Mouse (Mus musculus) intestine, postnatal 0 days (tissue): Measurements from ENCODE around the gene Ptpn9. TPM values are rescaled to one million over a fixed set of nuclear protein-coding genes. Genes with fewer than 3 reads are reported as not detected.
"Not testable (repeated sequence)": the region's sequence is repeated elsewhere in the genome, so short reads cannot be mapped to it uniquely, and the experiment has no call there.

Experiments used
- ATAC-seq: fragments of 200-750 bp; cut with Nextera tagmentation; 2 replicates; pipeline ENCODE4 v1.8.0; 2017; ENCODE audit warnings: mild to moderate bottlenecking, moderate TSS enrichment, moderate library complexity
- H3K27ac ChIP-seq: fragments of 300-500 bp; sonication (generic); 2 replicates; pipeline ENCODE4 v1.5.1; 2014; ENCODE audit warnings: mild to moderate bottlenecking, low read depth, low read length, moderate library complexity
- H3K27me3 ChIP-seq: fragments of 300-500 bp; sonication (generic); replicated peaks from 2 replicates; pipeline ENCODE4 v1.6.1; 2014; ENCODE audit warnings: low read length, mixed read lengths; ENCODE audit not compliant: control insufficient read depth, insufficient read depth
- H3K36me3 ChIP-seq: fragments of 300-500 bp; sonication (generic); 2 replicates; pipeline ENCODE4 v1.6.1; 2014; ENCODE audit warnings: mild to moderate bottlenecking, moderate library complexity; ENCODE audit not compliant: control insufficient read depth, insufficient read depth
- H3K4me1 ChIP-seq: fragments of 300-500 bp; sonication (generic); replicated peaks from 2 replicates; pipeline ENCODE4 v1.6.1; 2014; ENCODE audit warnings: antibody characterized with exemption, low read length, mixed read lengths; ENCODE audit not compliant: control insufficient read depth, insufficient read depth
- H3K4me2 ChIP-seq: fragments of 300-500 bp; sonication (generic); replicated peaks from 2 replicates; pipeline ENCODE4 v1.6.1; 2014; ENCODE audit warnings: low read depth, mild to moderate bottlenecking, moderate library complexity
- H3K4me3 ChIP-seq: fragments of 300-500 bp; sonication (generic); 2 replicates; pipeline ENCODE4 v1.5.1; 2014; ENCODE audit warnings: low read depth, low read length
- H3K9ac ChIP-seq: fragments of 300-500 bp; sonication (generic); 2 replicates; pipeline ENCODE4 v1.6.1; 2014; ENCODE audit warnings: mild to moderate bottlenecking, low read depth, low read length
- H3K9me3 ChIP-seq: fragments of 300-500 bp; sonication (generic); 2 replicates; pipeline ENCODE4 v1.6.1; 2016; ENCODE audit warnings: mixed run types; ENCODE audit not compliant: control insufficient read depth
- CTCF ChIP-seq: sonication (generic); IDR thresholded peaks from 2 replicates; pipeline ENCODE4 v1.5.1; 2016; ENCODE audit warnings: low read depth, mild to moderate bottlenecking, control low read depth, antibody characterized with exemption, moderate library complexity
- WGBS: fragments of 180-500 bp; shearing (Covaris S2); extraction: QIAGEN DNeasy Blood & Tissue Kit; methylation state at CpG from one replicate; pipeline ENCODE4 v1.1.7; 2014; 5-methylcytosine and 5-hydroxymethylcytosine counted together
- polyA plus RNA-seq: library from polyadenylated mRNA; unstranded; fragments of >200 nt; fragmentation: Nextera tagmentation; extraction: Ambion mirVana; gene quantifications from 2 replicates; pipeline ENCODE4 v1.2.1, GENCODE M21; 2015

The Ptpn9 gene
- polyA plus RNA-seq: 7.3 and 7.7 TPM in 2 replicates

- WGBS: 3% methylated on average over 62 of the region's 62 CpGs
- peak; percentile 68 for ATAC-seq
- H3K27me3 ChIP-seq: no peaks in the 10 kb centered on the region
Measured at GRCm38 (mm10) chr9:56994286-56995197, at the start of gene Ptpn9. TSS of gene Ptpn9 (plus strand) at chr9:56994923.

GRCm38 (mm10) chr9:56947481-56947880 is 47.2 kb upstream of the Ptpn9 start:
- not testable (repeated sequence) for H3K4me1 ChIP-seq, H3K4me3 ChIP-seq, H3K9ac ChIP-seq, H3K27ac ChIP-seq, H3K36me3 ChIP-seq, H3K4me2 ChIP-seq, H3K27me3 ChIP-seq, H3K9me3 ChIP-seq, ATAC-seq
- peak; percentile 80 for TF ChIP-seq CTCF
- 31% methylated on average over 3 of the region's 3 CpGs for WGBS

More at GRCm38 (mm10) chr9:56994286-56995197, at the start of gene Ptpn9:
- Histone ChIP-seq H3K9ac (peak within 1 kb of the TSS; percentile 87), H3K9me3 (no peaks in the 10 kb centered on the region), H3K27ac (peak within 1 kb of the TSS; percentile 90), H3K4me1 (no peaks in the 10 kb centered on the region), H3K4me2 (peak within 1 kb of the TSS; percentile 92), H3K36me3 (no peaks in the 10 kb centered on the region), H3K4me3 (peak within 1 kb of the TSS; percentile 78)
- peak; percentile 81 for TF ChIP-seq CTCF

GRCm38 (mm10) chr9:56948699-56949098 is 46.0 kb upstream of the Ptpn9 start:
- not testable (repeated sequence) for H3K4me1 ChIP-seq, H3K4me2 ChIP-seq, H3K9ac ChIP-seq, H3K4me3 ChIP-seq, H3K27me3 ChIP-seq, H3K27ac ChIP-seq, H3K36me3 ChIP-seq, ATAC-seq, H3K9me3 ChIP-seq
- WGBS: 16% methylated on average over 5 of the region's 5 CpGs

- no peaks in the 10 kb centered on the region for H3K36me3 ChIP-seq
- WGBS: 11% methylated on average over 13 of the region's 13 CpGs
- H3K27me3 ChIP-seq: 0 out of 2 replicates have a peak, but pooled peaks cover 4% of the 10 kb centered on the region
- H3K9me3 ChIP-seq: no peaks in the 10 kb centered on the region
- TF ChIP-seq CTCF: no peak
- H3K4me2 ChIP-seq: peak overlapping the region; percentile 78
- H3K9ac ChIP-seq: no peak overlapping the region
- no peaks in the 10 kb centered on the region for H3K4me1 ChIP-seq
- H3K4me3 ChIP-seq: peak overlapping the region; percentile 17; the same call in 1 of the 2 replicates
- no peak overlapping the region for H3K27ac ChIP-seq
- ATAC-seq: no peak
Measured at GRCm38 (mm10) chr9:56949767-56950166, 45.0 kb upstream of the Ptpn9 start.

- Histone ChIP-seq H3K4me3 (peak within 1 kb of the TSS; percentile 47), H3K27me3 (0 out of 2 replicates have a peak, but pooled peaks cover 3% of the 10 kb centered on the region), H3K27ac (peak within 1 kb of the TSS; percentile 69), H3K9me3 (no peaks in the 10 kb centered on the region), H3K36me3 (no peaks in the 10 kb centered on the region), H3K4me2 (peak within 1 kb of the TSS; percentile 78), H3K4me1 (no peaks in the 10 kb centered on the region), H3K9ac (peak within 1 kb of the TSS; percentile 60)
- WGBS: under 1% methylated on average over 50 of the region's 50 CpGs
- no peak for TF ChIP-seq CTCF
- peak; percentile 100 for ATAC-seq
Measured at GRCm38 (mm10) chr9:56950414-56951400, 44.0 kb upstream of the Ptpn9 start, which contains the start of gene Snupn. TSS of gene Snupn (plus strand) at chr9:56950878.
